Mouse (Mus musculus): Measurements from ENCODE around the gene Cadm1.

The Cadm1 gene

DNA sequence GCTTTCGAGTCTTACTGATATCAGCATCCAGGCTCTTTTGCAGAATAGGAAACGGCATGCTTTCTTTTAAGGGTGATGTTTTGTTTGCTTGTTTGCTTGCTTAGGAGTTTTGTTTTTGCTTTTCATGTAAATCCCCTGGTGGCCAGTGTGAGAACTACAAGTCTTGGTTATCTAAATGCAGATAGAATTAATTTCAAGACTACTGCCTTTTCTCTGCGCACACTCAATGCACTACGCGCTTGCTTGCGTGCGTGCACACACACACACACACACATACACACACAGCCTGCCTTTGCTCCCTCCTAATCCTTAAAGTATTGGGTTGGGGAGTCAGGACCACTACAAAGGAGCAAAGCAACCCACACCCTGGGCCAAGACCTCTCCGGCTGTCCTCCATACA is 326.3 kb downstream of the Cadm1 start:
- TF ChIP-seq GATA4 (IDR thresholded peaks at IDR 0.05; ENCODE audit: insufficient replicate concordance, low read length): no peak

- no peak for TF ChIP-seq GATA4 (IDR thresholded peaks at IDR 0.05; ENCODE audit: insufficient replicate concordance, low read length)
Observed at GRCm38 (mm10) chr9:47857235-47857634, 327.3 kb downstream of the Cadm1 start.

- TF ChIP-seq GATA4 (IDR thresholded peaks at IDR 0.05; ENCODE audit: insufficient replicate concordance, low read length): no peak
Observed at GRCm38 (mm10) chr9:47858134-47858533, 328.2 kb downstream of the Cadm1 start.

DNA sequence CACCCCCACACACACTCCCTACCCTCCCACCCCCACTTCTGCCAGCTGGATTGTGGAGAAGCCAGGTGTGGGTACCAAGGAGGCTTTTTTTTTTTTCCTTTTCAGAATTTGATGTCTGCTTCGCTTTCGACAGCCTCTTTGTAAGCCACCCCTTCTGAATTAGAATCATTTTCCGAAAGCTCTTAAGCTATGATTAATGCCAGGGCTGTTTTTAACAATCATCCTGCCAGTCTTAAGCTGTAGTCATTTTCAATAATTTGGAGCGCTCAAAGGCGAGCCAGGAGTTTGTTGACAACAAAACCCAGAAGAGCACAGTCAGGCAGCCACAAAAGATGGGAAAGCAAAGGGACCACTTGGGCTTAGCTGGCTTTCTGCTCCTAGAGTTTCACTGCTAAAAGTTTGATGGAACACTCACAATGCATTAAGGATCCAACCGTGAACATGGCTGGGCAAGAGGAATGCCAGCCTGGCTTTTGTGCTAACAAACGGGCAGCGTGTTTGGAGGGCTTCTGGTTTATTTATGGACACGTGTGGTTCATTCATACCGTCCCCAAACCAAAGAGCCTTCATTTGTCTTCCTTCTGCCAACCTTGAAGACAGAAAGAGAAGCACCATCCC is 328.9 kb downstream of the Cadm1 start:
- no peak for TF ChIP-seq GATA4 (IDR thresholded peaks at IDR 0.05; ENCODE audit: insufficient replicate concordance, low read length)

DNA sequence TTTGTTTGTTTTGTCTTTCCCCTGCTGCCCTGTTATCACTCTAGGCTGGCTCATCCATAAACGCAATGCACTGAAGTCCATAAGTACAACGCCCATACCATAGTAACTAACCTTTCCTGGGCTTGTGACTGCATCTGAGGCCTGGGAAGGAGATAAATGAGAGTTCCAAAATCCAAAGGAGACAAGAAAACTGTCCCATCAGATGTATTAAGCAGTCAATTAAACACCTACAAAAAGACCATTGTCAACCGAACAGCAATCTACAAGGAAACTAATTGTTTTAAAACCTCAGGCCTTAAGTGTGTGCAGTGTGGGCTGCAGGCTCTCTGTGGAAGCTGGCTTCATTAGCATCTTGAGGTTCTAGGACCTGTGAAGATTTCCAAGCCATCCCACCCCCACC is 331.0 kb downstream of the Cadm1 start:
- no peak for TF ChIP-seq GATA4 (IDR thresholded peaks at IDR 0.05; ENCODE audit: insufficient replicate concordance, low read length)

DNA sequence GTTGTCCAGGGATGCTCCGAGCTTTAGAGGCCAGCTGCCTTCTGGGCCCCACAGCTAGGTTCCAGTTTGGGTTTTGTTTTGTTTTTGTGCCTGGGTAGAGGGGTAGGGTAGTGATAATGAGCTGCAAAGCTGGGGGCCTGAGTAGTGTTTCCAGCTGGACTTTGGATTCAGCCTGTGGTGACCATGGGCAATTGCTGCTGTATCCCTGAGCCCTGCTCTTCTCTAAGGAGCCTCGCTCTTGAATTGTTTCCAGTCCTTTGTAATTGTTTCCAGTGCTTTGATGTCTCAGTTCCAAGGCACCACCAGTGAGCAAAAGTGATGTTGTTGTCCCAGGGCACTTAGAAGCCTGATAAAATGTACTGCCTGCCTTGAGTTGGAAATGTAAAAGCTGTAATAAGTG is 331.8 kb downstream of the Cadm1 start:
- no peak for TF ChIP-seq GATA4 (IDR thresholded peaks at IDR 0.05; ENCODE audit: insufficient replicate concordance, low read length)

DNA sequence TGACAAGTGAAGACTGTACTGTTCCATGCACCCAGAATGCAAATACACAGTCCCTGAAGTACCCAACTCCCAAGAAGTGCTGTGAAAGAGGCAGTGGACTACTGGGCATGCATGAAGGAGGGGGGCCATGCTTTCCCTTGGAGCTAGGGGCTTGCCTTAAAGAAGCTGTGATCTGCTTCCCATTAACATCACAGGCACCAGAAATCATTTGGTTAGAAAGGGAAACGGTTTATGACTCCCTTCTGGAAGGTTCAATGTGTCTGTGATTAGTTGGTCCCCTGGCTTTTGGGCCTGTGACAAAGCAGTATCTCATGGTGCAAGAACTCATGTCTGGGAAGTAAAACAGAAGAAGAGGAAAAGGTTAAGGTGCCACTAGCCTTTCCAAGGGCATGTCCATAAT is 336.0 kb downstream of the Cadm1 start:
- no peak for TF ChIP-seq GATA4 (IDR thresholded peaks at IDR 0.05; ENCODE audit: insufficient replicate concordance, low read length)

GRCm38 (mm10) chr9:47867474-47867873 is 337.5 kb downstream of the Cadm1 start:
- no peak for TF ChIP-seq GATA4 (IDR thresholded peaks at IDR 0.05; ENCODE audit: insufficient replicate concordance, low read length)

- TF ChIP-seq GATA4 (IDR thresholded peaks at IDR 0.05; ENCODE audit: insufficient replicate concordance, low read length): no peak
Observed at GRCm38 (mm10) chr9:47869661-47870060, 339.7 kb downstream of the Cadm1 start.

DNA sequence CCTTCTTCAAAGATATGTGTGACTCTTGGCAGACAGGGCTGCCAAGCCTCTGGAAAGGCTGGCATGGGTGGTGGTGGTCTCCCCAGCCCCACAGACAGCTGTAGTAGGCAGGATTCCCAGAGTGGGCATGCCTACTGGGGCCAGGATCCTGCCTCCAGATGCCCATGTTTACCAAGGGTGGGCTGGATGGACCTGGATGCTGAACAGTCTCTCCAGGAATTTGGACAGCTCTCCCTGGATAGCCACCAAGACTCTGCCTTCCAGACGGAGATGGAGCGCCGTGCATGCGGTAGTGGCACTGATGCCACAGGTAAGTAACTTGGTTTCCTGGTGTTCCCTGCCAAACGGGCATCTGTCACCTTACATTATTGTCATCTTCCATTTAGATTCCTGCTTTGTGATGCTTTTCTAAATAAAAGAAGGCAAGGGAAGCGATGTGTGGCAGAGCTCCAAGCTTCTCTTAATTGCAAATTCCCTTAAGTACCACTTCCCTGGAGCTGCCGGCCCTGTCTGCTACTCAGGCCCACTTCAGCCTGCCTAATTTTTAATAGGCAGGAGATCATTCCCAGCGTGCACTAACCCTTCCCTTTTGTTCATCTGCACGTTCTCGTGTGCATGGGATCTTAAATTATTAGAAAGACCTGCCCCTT is 346.7 kb downstream of the Cadm1 start:
- TF ChIP-seq GATA4 (IDR thresholded peaks at IDR 0.05; ENCODE audit: insufficient replicate concordance, low read length): no peak

GRCm38 (mm10) chr9:47880171-47880570 is 350.2 kb downstream of the Cadm1 start:
- TF ChIP-seq GATA4 (IDR thresholded peaks at IDR 0.05; ENCODE audit: insufficient replicate concordance, low read length): no peak

DNA sequence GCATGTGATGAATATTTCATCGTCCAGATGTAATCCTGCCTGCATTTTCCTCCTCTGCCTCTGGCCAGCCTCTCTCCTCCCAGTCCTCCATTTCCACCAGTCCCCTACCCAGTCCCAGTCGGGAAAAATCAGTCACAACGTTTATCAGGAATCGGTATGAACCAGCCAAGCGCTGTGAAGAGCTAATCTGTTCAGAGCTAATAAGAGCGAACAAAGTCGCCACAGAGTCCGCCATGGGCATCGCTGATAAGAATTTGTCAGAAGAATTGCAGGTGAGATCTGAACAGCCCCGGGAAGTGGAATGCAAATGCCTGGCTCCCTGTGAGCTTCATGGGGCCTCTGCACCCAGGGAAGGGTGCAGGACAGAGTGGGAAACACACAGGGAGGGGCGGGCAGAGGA is 352.4 kb downstream of the Cadm1 start:
- TF ChIP-seq GATA4 (IDR thresholded peaks at IDR 0.05; ENCODE audit: insufficient replicate concordance, low read length): no peak

DNA sequence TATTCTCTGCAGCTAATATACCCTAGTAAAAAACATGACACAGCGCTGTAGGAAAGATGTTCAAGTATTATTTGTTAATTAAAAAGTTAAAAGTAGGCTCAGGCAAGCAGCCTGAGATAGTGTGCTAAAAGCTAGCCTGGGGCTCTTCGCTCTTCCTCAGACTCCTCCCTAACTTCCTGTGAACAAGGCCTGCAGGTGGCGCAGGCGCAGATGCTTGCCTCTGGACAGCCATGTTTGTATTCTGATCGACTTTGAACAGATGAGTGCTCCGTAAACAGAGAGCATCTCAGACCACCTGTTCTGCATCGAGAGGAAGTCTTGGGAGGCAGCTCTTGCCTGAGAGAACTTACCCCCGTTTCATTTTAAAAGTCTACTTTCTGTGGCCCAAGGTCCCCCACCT is 361.7 kb downstream of the Cadm1 start:
- no peak for TF ChIP-seq GATA4 (IDR thresholded peaks at IDR 0.05; ENCODE audit: insufficient replicate concordance, low read length)

- TF ChIP-seq GATA4 (IDR thresholded peaks at IDR 0.05; ENCODE audit: insufficient replicate concordance, low read length): no peak
Observed at GRCm38 (mm10) chr9:47892995-47893394, 363.0 kb downstream of the Cadm1 start.

DNA sequence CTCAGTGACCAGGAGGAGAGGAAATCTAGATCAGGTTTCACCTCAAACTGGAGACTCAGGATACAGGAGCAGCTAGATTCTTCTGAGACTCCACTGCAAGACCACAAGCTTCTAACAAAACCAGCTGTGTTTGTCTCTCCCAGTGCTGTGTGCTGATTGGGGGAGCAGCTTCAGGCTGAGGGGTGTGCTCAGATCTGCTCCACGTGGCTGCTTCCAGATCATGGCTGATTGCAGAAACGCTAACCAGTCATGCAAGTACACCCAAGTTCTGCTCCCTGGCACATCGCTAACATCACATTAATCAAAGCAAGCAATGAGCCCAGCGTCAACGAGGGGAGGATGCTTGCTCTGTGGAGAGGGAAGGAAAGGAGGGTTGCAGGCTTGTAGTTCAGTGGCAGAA is 364.1 kb downstream of the Cadm1 start:
- no peak for TF ChIP-seq GATA4 (IDR thresholded peaks at IDR 0.05; ENCODE audit: insufficient replicate concordance, low read length)

GRCm38 (mm10) chr9:47894661-47895060 is 364.7 kb downstream of the Cadm1 start:
- TF ChIP-seq GATA4 (IDR thresholded peaks at IDR 0.05; ENCODE audit: insufficient replicate concordance, low read length): no peak

GRCm38 (mm10) chr9:47895121-47895520 is 365.1 kb downstream of the Cadm1 start:
- no peak for TF ChIP-seq GATA4 (IDR thresholded peaks at IDR 0.05; ENCODE audit: insufficient replicate concordance, low read length)

Data from liver, adult (tissue).